Mouse (Mus musculus) kidney, adult 2 months (tissue): ENCODE measurements around the gene Metrnl. TPM values are rescaled to one million over a fixed set of nuclear protein-coding genes. Genes with fewer than 3 reads are reported as not detected.

Source experiments
- DNase-seq: peaks from one replicate; pipeline ENCODE4 v3.0.0; 2021
- H3K27ac ChIP-seq: fragments of 200-500 bp; 2 replicates; pipeline ENCODE4 v1.5.1; 2012; ENCODE audit warnings: low read depth, low read length, control low read depth, inconsistent platforms; ENCODE audit not compliant: insufficient read depth
- H3K27me3 ChIP-seq: fragments of 200-500 bp; replicated peaks from 2 replicates; pipeline ENCODE4 v1.6.1; 2012; ENCODE audit warnings: mild to moderate bottlenecking, moderate library complexity, low read length, inconsistent platforms; ENCODE audit not compliant: control insufficient read depth, insufficient read depth
- H3K36me3 ChIP-seq: fragments of 200-500 bp; 2 replicates; pipeline ENCODE4 v1.6.1; 2012; ENCODE audit warnings: mild to moderate bottlenecking, moderate library complexity, low read length, inconsistent platforms; ENCODE audit not compliant: control insufficient read depth, insufficient read depth
- H3K4me1 ChIP-seq: fragments of 200-500 bp; 2 replicates; pipeline ENCODE4 v1.6.1; 2011; ENCODE audit warnings: low read length; ENCODE audit not compliant: control insufficient read depth, insufficient read depth
- H3K4me3 ChIP-seq: fragments of 200-500 bp; 2 replicates; pipeline ENCODE4 v1.5.1; 2011; ENCODE audit warnings: mild to moderate bottlenecking, low read depth, low read length, control low read depth; ENCODE audit not compliant: insufficient read depth
- CTCF ChIP-seq: fragments of 200-500 bp; conservative IDR thresholded peaks from 2 replicates; pipeline ENCODE4 v1.5.1; 2011; ENCODE audit warnings: low read depth, mild to moderate bottlenecking, control low read depth, low read length, moderate library complexity, mixed read lengths; ENCODE audit not compliant: insufficient read depth, insufficient read length
- POLR2A ChIP-seq: fragments of 200-500 bp; IDR thresholded peaks from one replicate; pipeline ENCODE4 v1.6.1; 2011; ENCODE audit warnings: low read depth, low read length, control low read depth
- WGBS: fragments of 180-500 bp; shearing (Covaris S2); methylation state at CpG from one replicate; pipeline ENCODE4 v1.1.7; 2018; 5-methylcytosine and 5-hydroxymethylcytosine counted together
- polyA plus RNA-seq: library from polyadenylated mRNA; depleted of rRNA; stranded (reverse); fragments of >200 nt; gene quantifications from 2 replicates; pipeline ENCODE4 v1.2.3, GENCODE M21; 2012; rRNA removed

Gene Metrnl
- polyA plus RNA-seq, 1 experiment: 42.6 TPM

DNA sequence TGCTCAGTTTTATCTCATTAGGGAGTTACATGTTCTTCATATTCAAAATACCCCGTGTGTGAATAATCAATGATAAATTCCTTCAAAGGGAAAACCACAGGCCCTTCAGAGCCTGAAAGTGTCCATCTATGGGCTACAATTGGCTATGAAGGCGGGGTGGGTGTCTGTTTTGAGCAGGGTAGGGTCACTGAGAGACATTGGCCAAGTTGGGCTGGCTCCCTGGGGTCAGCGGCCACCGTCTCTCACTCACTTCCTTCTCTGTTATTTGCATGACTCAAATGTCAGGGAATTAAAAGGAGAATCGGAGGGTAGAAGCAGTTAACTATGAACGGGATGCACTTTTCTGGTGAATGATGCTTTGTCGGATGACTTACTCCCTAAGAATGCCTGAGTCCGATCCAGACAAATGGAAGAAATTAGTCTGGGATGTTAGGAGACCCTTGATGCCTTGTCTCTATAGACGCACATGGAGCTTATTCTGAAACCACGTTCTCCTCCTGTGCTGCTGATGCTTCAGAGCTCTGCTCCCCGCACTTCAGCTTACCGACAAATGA is 45.7 kb downstream of the Metrnl start:
- H3K27me3 ChIP-seq: no peaks in the 10 kb centered on the region
- no peak for TF ChIP-seq POLR2A
- no peak for TF ChIP-seq CTCF
- 74% methylated on average over 12 of the region's 12 CpGs for WGBS
- no peak overlapping the region for H3K4me3 ChIP-seq
- no peaks in the 10 kb centered on the region for H3K36me3 ChIP-seq
- DNase-seq: no peak
- H3K27ac ChIP-seq: no peak overlapping the region
- no peaks in the 10 kb centered on the region; the same call in 1 of the 2 replicates for H3K4me1 ChIP-seq

GRCm38 (mm10) chr11:121748003-121748684 is 46.8 kb downstream of the Metrnl start:
- DNase-seq: no peak
- Histone ChIP-seq H3K36me3 (no peaks in the 10 kb centered on the region), H3K4me3 (no peak overlapping the region), H3K27ac (no peak overlapping the region), H3K27me3 (no peaks in the 10 kb centered on the region), H3K4me1 (no peaks in the 10 kb centered on the region; the same call in 1 of the 2 replicates)
- TF ChIP-seq POLR2A: no peak
- no peak for TF ChIP-seq CTCF
- WGBS: 88% methylated on average over 5 of the region's 5 CpGs

Other genes starting within 250 kb of the Metrnl start
- 58.9 and 70.1 TPM in 2 replicates for gene Tbcd, start 249.6 kb upstream of the Metrnl start, polyA plus RNA-seq
- 3.0 and 3.3 TPM in 2 replicates for gene Zfp750, start 182.2 kb upstream of the Metrnl start, polyA plus RNA-seq
- gene B3gntl1, start 28.4 kb upstream of the Metrnl start, polyA plus RNA-seq: 4.9 and 5.0 TPM in 2 replicates
- not detected in 2 replicates for gene Ptchd3, start 128.7 kb downstream of the Metrnl start, polyA plus RNA-seq